Mouse (Mus musculus) heart, adult 10 weeks (tissue): ENCODE results near the gene Col1a2. TPM values are rescaled to one million over a fixed set of nuclear protein-coding genes. Genes with fewer than 3 reads are reported as not detected.

Experiments
- polyA plus RNA-seq: library from polyadenylated mRNA; stranded (reverse); fragments of 350-450 nt; fragmentation: Illumina TruSeq; extraction: RNeasy Lipid Tissue Mini Kit (QIAGEN cat#74804); gene quantifications from one replicate; pipeline ENCODE4 v1.2.3, GENCODE M21; 2014; ENCODE audit warnings: low read depth, low replicate concordance

Gene Col1a2
- 51.8 TPM for polyA plus RNA-seq

DNA sequence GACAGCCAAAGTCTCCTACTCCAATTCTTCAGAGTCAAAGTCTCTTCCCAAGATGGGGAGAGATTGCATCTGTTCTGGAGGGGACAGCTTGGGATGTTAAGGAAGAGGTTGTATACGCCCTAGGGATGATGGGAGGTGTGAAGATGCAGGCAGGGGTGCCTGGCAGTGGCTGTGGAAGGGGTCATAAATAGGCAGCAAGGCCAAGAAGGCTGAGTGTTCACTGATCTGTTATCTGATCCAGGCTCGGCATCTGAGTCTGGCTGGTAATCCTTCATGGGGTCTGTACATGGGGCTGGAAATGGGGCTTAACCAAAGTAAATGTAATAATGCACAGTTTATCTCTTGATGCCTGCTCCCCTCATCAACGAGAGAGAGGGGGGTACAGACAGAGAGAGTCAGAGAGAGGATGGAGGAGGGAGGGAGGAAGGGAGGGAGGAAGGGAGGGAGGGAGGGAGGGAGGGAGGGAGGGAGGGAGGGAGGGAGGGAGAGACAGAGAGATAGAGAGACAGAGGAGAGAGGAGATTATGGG lies at the start of gene Col1a2:
Gene Col1a2, plus strand, starts transcription at position 212 of the 529 bp plus-strand sequence.

Other genes starting within 250 kb of the Col1a2 start
- 25.9 TPM for gene Casd1, start 96.0 kb downstream of the Col1a2 start, polyA plus RNA-seq
- 23.2 TPM for gene Sgce, start 242.4 kb downstream of the Col1a2 start, polyA plus RNA-seq
- 0.55 TPM for gene Peg10, start 242.5 kb downstream of the Col1a2 start, polyA plus RNA-seq